Mouse (Mus musculus) heart, embryonic 14.5 days (tissue): Measurements from ENCODE around the gene Rhob. TPM values are rescaled to one million over a fixed set of nuclear protein-coding genes. Genes with fewer than 3 reads are reported as not detected.

Experiments
- ATAC-seq: fragments of 200-750 bp; cut with Nextera tagmentation; 2 replicates; pipeline ENCODE4 v1.8.0; 2017; ENCODE audit warnings: low read depth, moderate TSS enrichment; ENCODE audit not compliant: insufficient number of reproducible peaks, insufficient read depth, low FRiP score
- H3K27ac ChIP-seq, 2 experiments: fragments of 200-500 bp in 1 of 2; fragments of 300-500 bp in 1 of 2; sonication (generic) in 1 of 2; replicated peaks in 1 of 2; 2 replicates each; pipeline ENCODE4 v1.5.1; 2012 to 2014; ENCODE audit warnings: low read depth in 2 of 2, low read length in 2 of 2, control low read depth in 1 of 2, mild to moderate bottlenecking in 1 of 2, mixed read lengths in 1 of 2; ENCODE audit not compliant: control insufficient read depth in 1 of 2, insufficient read depth in 1 of 2
- H3K27me3 ChIP-seq: fragments of 300-500 bp; sonication (generic); 2 replicates; pipeline ENCODE4 v1.6.1; 2014; ENCODE audit warnings: mild to moderate bottlenecking, low read length, control low read depth; ENCODE audit not compliant: control insufficient read depth, insufficient read depth
- H3K36me3 ChIP-seq: fragments of 300-500 bp; sonication (generic); 2 replicates; pipeline ENCODE4 v1.6.1; 2014; ENCODE audit warnings: mild to moderate bottlenecking, control low read depth, low read length, mixed read lengths; ENCODE audit not compliant: control insufficient read depth, insufficient read depth
- H3K4me1 ChIP-seq, 2 experiments: fragments of 200-500 bp in 1 of 2; fragments of 300-500 bp in 1 of 2; sonication (generic) in 1 of 2; 2 replicates each; pipeline ENCODE4 v1.6.1; 2012 to 2014; ENCODE audit warnings: low read length in 2 of 2, control low read depth in 1 of 2, mixed read lengths in 1 of 2; ENCODE audit not compliant: control insufficient read depth in 2 of 2, insufficient read depth in 2 of 2
- H3K4me2 ChIP-seq: fragments of 300-500 bp; sonication (generic); 2 replicates; pipeline ENCODE4 v1.6.1; 2014; ENCODE audit warnings: mild to moderate bottlenecking, low read length
- H3K4me3 ChIP-seq, 2 experiments: fragments of 200-500 bp in 1 of 2; fragments of 300-500 bp in 1 of 2; sonication (generic) in 1 of 2; 2 replicates each; pipeline ENCODE4 v1.5.1; 2012 to 2014; ENCODE audit warnings: low read length in 2 of 2, mild to moderate bottlenecking in 2 of 2, control low read depth in 1 of 2, low read depth in 1 of 2, moderate library complexity in 1 of 2; ENCODE audit not compliant: control insufficient read depth in 1 of 2, insufficient read depth in 1 of 2
- H3K9ac ChIP-seq: fragments of 300-500 bp; sonication (generic); 2 replicates; pipeline ENCODE4 v1.6.1; 2014; ENCODE audit warnings: mild to moderate bottlenecking, low read length
- H3K9me3 ChIP-seq: fragments of 300-500 bp; sonication (generic); 2 replicates; pipeline ENCODE4 v1.6.1; 2016; ENCODE audit warnings: low read length, control low read depth; ENCODE audit not compliant: control insufficient read depth
- WGBS: fragments of 180-500 bp; shearing (Covaris S2); extraction: QIAGEN DNeasy Blood & Tissue Kit; methylation state at CpG from one replicate; pipeline ENCODE4 v1.1.7; 2014; 5-methylcytosine and 5-hydroxymethylcytosine counted together
- polyA plus RNA-seq: library from polyadenylated mRNA; unstranded; fragments of >200 nt; fragmentation: Nextera tagmentation; extraction: Ambion mirVana; gene quantifications from 2 replicates; pipeline ENCODE4 v1.2.1, GENCODE M21; 2014

Rhob gene
- polyA plus RNA-seq, 1 experiment from 2014 or later, result 56.1 TPM

DNA sequence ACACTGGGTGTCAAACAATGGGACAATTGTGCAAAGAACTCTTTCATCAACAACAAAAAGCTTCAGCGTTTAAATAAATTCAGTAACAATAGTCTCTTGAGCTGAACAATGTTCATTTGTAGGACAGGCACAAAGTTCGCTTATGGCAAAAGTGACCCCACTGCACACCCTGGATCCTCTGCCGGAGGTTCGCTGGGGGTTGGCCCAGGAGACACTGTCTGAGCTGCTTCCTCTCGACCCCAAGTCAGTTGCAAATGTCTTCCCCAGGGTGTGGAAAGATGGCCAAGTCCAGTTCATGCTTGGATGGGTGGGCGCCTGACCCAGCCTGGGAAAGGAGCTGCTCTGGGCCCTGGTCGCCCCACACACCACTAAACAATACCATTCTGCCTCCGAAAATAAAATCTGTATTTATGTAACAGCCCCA is 1.6 kb downstream of the Rhob start:
- Histone ChIP-seq H3K9ac (peak overlapping the region; percentile 94), H3K4me3 (peak overlapping the region; percentile 66 to 71), H3K9me3 (no peaks in the 10 kb centered on the region), H3K27ac (peak overlapping the region; percentile 40 to 97; a peak in 2 of 4 replicates), H3K27me3 (no peaks in the 10 kb centered on the region), H3K4me2 (peak overlapping the region; percentile 83), H3K36me3 (no peaks in the 10 kb centered on the region; the same call in 1 of the 2 replicates), H3K4me1 (peaks cover 10 to 42% of the 10 kb centered on the region in 2 experiments)
- ATAC-seq, result no peak
- WGBS, result 15% methylated on average over 8 of the region's 8 CpGs

DNA sequence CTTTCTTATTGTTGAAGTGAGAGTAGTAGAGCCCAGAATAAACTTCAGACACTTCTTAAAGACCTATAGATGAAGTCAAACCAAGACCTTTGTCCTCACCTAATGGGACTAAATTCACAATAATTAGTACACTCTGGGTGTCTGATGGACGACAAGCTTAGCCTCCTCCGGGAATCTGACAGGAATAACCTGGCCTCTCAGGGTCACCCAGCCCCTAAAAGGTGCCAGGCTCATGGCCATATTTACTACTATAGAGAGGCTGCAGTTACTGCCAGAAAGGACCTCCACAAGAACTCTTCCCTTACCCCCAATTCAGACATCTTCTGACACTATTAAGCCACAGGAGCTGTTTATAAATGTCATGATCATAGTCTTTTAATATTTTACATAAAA is 2.5 kb downstream of the Rhob start:
- H3K4me1 ChIP-seq, result peaks cover 10 to 42% of the 10 kb centered on the region in 2 experiments
- peak overlapping the region; percentile 21 to 71; a peak in 3 of 4 replicates for H3K4me3 ChIP-seq
- peak overlapping the region; percentile 83 for H3K4me2 ChIP-seq
- H3K27ac ChIP-seq, result no peak overlapping the region; a peak in 1 of 4 replicates
- no peak for ATAC-seq
- 13% methylated on average over 2 of the region's 2 CpGs for WGBS
- H3K9me3 ChIP-seq, result no peaks in the 10 kb centered on the region
- no peaks in the 10 kb centered on the region; the same call in 1 of the 2 replicates for H3K36me3 ChIP-seq
- H3K27me3 ChIP-seq, result no peaks in the 10 kb centered on the region
- H3K9ac ChIP-seq, result peak overlapping the region; percentile 94

- Histone ChIP-seq H3K4me3 (peak overlapping the region in 1 of 2 experiments; percentile 71; a peak in 2 of 4 replicates), H3K36me3 (no peaks in the 10 kb centered on the region; the same call in 1 of the 2 replicates), H3K9ac (peak overlapping the region; percentile 94), H3K9me3 (no peaks in the 10 kb centered on the region), H3K27me3 (no peaks in the 10 kb centered on the region), H3K4me1 (peaks cover 10 to 38% of the 10 kb centered on the region in 2 experiments), H3K4me2 (peak overlapping the region; percentile 83), H3K27ac (peak overlapping the region in 1 of 2 experiments; percentile 82; a peak in 2 of 4 replicates)
- ATAC-seq, result no peak
- WGBS, result 44% methylated on average over 2 of the region's 2 CpGs
Measured at GRCm38 (mm10) chr12:8496679-8497313, 3.0 kb downstream of the Rhob start.

DNA sequence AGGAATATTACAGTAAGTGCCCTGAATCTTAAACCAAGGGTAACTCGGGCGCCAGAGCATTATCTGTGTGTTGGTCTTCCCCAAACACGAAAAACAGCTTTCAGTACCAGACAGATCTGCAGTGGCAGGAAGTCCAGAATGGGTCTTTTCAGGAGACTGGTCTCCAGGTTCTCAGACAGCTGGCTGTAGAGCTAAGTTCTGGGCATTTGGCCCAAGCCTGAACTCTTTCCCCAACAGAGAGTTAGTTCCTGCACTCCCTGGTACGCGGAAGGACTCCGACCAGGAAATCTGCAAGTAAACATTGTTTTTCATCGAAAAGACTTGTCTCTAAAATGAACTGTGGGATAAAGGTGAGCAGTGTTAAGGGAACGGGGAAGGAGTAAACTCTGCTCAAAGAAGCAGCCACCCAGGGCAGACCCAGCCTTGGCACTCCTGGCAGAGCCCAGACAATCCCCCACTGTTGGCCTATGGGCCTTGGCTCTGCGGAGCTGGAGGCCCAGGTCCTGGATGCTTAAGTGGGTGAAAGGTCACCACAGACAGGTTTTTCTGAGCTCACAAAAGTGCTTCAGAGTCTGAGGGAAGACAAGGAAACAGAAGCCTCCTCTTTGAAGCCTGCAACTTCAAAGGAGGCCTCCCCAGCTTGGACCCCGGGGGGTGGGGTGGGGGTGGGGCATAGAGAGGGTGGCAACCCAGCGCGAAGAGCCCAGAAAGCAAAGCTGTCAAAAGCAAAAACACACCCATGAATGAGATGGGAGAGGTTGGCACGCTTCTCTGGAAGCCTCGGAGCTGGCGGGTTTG is 3.7 kb downstream of the Rhob start:
- Histone ChIP-seq H3K27me3 (no peaks in the 10 kb centered on the region), H3K9ac (peak overlapping the region; percentile 94), H3K36me3 (no peaks in the 10 kb centered on the region; the same call in 1 of the 2 replicates), H3K27ac (peak overlapping the region; percentile 71 to 82), H3K4me1 (peaks cover 8 to 34% of the 10 kb centered on the region in 2 experiments), H3K4me3 (peak overlapping the region in 1 of 2 experiments; percentile 9; a peak in 2 of 4 replicates), H3K4me2 (peak overlapping the region; percentile 83), H3K9me3 (no peaks in the 10 kb centered on the region)
- no peak for ATAC-seq
- WGBS, result 30% methylated on average over 15 of the region's 15 CpGs

GRCm38 (mm10) chr12:8494675-8495074 is 5.1 kb downstream of the Rhob start:
- no peak for ATAC-seq
- Histone ChIP-seq H3K4me2 (no peak overlapping the region), H3K9ac (no peak overlapping the region), H3K9me3 (no peaks in the 10 kb centered on the region), H3K27ac (no peak overlapping the region), H3K4me1 (peaks cover 6 to 27% of the 10 kb centered on the region in 2 experiments), H3K36me3 (no peaks in the 10 kb centered on the region; the same call in 1 of the 2 replicates), H3K4me3 (no peak overlapping the region), H3K27me3 (no peaks in the 10 kb centered on the region)
- WGBS, result 67% methylated on average over 3 of the region's 3 CpGs

GRCm38 (mm10) chr12:8493386-8493785 is 6.4 kb downstream of the Rhob start:
- H3K27me3 ChIP-seq, result no peaks in the 10 kb centered on the region
- no peak overlapping the region for H3K4me2 ChIP-seq
- WGBS, result 58% methylated on average over 3 of the region's 3 CpGs
- H3K4me3 ChIP-seq, result no peak overlapping the region
- H3K27ac ChIP-seq, result no peak overlapping the region
- no peak for ATAC-seq
- H3K4me1 ChIP-seq, result peaks cover 6 to 30% of the 10 kb centered on the region in 2 experiments
- H3K9me3 ChIP-seq, result no peaks in the 10 kb centered on the region
- no peak overlapping the region for H3K9ac ChIP-seq
- no peaks in the 10 kb centered on the region; the same call in 1 of the 2 replicates for H3K36me3 ChIP-seq

- Histone ChIP-seq H3K9me3 (no peaks in the 10 kb centered on the region), H3K9ac (no peak overlapping the region), H3K4me1 (peaks cover 0 to 4% of the 10 kb centered on the region in 2 experiments; a peak in 2 of 4 replicates), H3K4me3 (no peak overlapping the region), H3K4me2 (no peak overlapping the region), H3K27me3 (no peaks in the 10 kb centered on the region), H3K36me3 (no peaks in the 10 kb centered on the region), H3K27ac (no peak overlapping the region)
- 62% methylated on average over 4 of the region's 4 CpGs for WGBS
- ATAC-seq, result no peak
Measured at GRCm38 (mm10) chr12:8489098-8489497, 10.7 kb downstream of the Rhob start.
